Mouse (Mus musculus) limb, embryonic 10.5 days (tissue): ENCODE results near the gene Ppp1r1b. TPM values are rescaled to one million over a fixed set of nuclear protein-coding genes. Genes with fewer than 3 reads are reported as not detected.

Experiments used
- DNase-seq: peaks from one replicate; pipeline ENCODE4 v3.0.0-alpha.2; 2017; ENCODE audit warnings: low spot score
- H3K27ac ChIP-seq: fragments of 300-500 bp; sonication (generic); 2 replicates; pipeline ENCODE4 v1.5.1; 2016; ENCODE audit warnings: mild to moderate bottlenecking
- H3K27me3 ChIP-seq: fragments of 300-500 bp; sonication (generic); 2 replicates; pipeline ENCODE4 v1.6.1; 2016; ENCODE audit warnings: low read depth, mild to moderate bottlenecking; ENCODE audit not compliant: poor library complexity, severe bottlenecking
- H3K36me3 ChIP-seq: fragments of 300-500 bp; sonication (generic); 2 replicates; pipeline ENCODE4 v1.6.1; 2016; ENCODE audit warnings: mild to moderate bottlenecking, moderate library complexity
- H3K4me1 ChIP-seq: fragments of 300-500 bp; sonication (generic); 2 replicates; pipeline ENCODE4 v1.6.1; 2016
- H3K4me3 ChIP-seq: fragments of 300-500 bp; sonication (generic); 2 replicates; pipeline ENCODE4 v1.5.1; 2016; ENCODE audit warnings: mild to moderate bottlenecking, moderate library complexity
- H3K9me3 ChIP-seq: fragments of 300-500 bp; sonication (generic); replicated peaks from 2 replicates; pipeline ENCODE4 v1.6.1; 2016; ENCODE audit warnings: mild to moderate bottlenecking
- WGBS: fragments of 180-500 bp; shearing (Covaris S2); methylation state at CpG from one replicate; pipeline ENCODE4 v1.1.7; 2016; 5-methylcytosine and 5-hydroxymethylcytosine counted together
- polyA plus RNA-seq: library from polyadenylated mRNA; unstranded; fragments of >200 nt; fragmentation: Nextera tagmentation; extraction: Ambion mirVana; gene quantifications from 2 replicates; pipeline ENCODE4 v1.2.1, GENCODE M21; 2016

The Ppp1r1b gene
- polyA plus RNA-seq, 1 experiment from 2014 or later = 0.13 TPM

GRCm38 (mm10) chr11:98387056-98387577, 38.9 kb downstream of the Ppp1r1b start:
- no peak overlapping the region for H3K27ac ChIP-seq
- peak overlapping the region; percentile 15 for H3K4me3 ChIP-seq
- no peaks in the 10 kb centered on the region for H3K9me3 ChIP-seq
- no peaks in the 10 kb centered on the region for H3K36me3 ChIP-seq
- peaks cover 92% of the 10 kb centered on the region for H3K27me3 ChIP-seq
- H3K4me1 ChIP-seq = peaks cover 23% of the 10 kb centered on the region
- 49% methylated on average over 14 of the region's 14 CpGs for WGBS
- no peak for DNase-seq

GRCm38 (mm10) chr11:98388282-98388681, 40.1 kb downstream of the Ppp1r1b start:
- peaks cover 100% of the 10 kb centered on the region for H3K27me3 ChIP-seq

GRCm38 (mm10) chr11:98389221-98389780, 41.1 kb downstream of the Ppp1r1b start:
- no peaks in the 10 kb centered on the region for H3K9me3 ChIP-seq
- H3K27me3 ChIP-seq = peaks cover 100% of the 10 kb centered on the region
- no peak overlapping the region for H3K4me3 ChIP-seq
- DNase-seq = no peak
- H3K4me1 ChIP-seq = peaks cover 35% of the 10 kb centered on the region
- H3K36me3 ChIP-seq = no peaks in the 10 kb centered on the region; the same call in 1 of the 2 replicates
- 29% methylated on average over 9 of the region's 9 CpGs for WGBS
- no peak overlapping the region for H3K27ac ChIP-seq

More at GRCm38 (mm10) chr11:98388282-98388681, 40.1 kb downstream of the Ppp1r1b start:
- no peaks in the 10 kb centered on the region; the same call in 1 of the 2 replicates for H3K36me3 ChIP-seq
- H3K4me1 ChIP-seq = peaks cover 32% of the 10 kb centered on the region
- H3K27ac ChIP-seq = no peak overlapping the region
- WGBS = 76% methylated on average over 10 of the region's 10 CpGs
- H3K9me3 ChIP-seq = no peaks in the 10 kb centered on the region
- no peak overlapping the region for H3K4me3 ChIP-seq
- no peak for DNase-seq

GRCm38 (mm10) chr11:98390141-98390540, 41.9 kb downstream of the Ppp1r1b start:
- Histone ChIP-seq H3K9me3 (no peaks in the 10 kb centered on the region), H3K4me1 (peaks cover 35% of the 10 kb centered on the region), H3K27me3 (peaks cover 94% of the 10 kb centered on the region), H3K36me3 (no peaks in the 10 kb centered on the region; the same call in 1 of the 2 replicates), H3K4me3 (no peak overlapping the region), H3K27ac (no peak overlapping the region)
- 68% methylated on average over 12 of the region's 12 CpGs for WGBS
- DNase-seq = no peak

GRCm38 (mm10) chr11:98392034-98392433, 43.8 kb downstream of the Ppp1r1b start:
- H3K27me3 ChIP-seq = peaks cover 75% of the 10 kb centered on the region
- H3K4me3 ChIP-seq = peak overlapping the region; percentile 9; the same call in 1 of the 2 replicates
- H3K4me1 ChIP-seq = peaks cover 26% of the 10 kb centered on the region
- H3K36me3 ChIP-seq = no peaks in the 10 kb centered on the region; the same call in 1 of the 2 replicates
- WGBS = 9% methylated on average over 6 of the region's 8 CpGs
- no peak for DNase-seq
- no peak overlapping the region for H3K27ac ChIP-seq
- H3K9me3 ChIP-seq = no peaks in the 10 kb centered on the region

GRCm38 (mm10) chr11:98392645-98393044, 44.4 kb downstream of the Ppp1r1b start:
- Histone ChIP-seq H3K36me3 (no peaks in the 10 kb centered on the region; the same call in 1 of the 2 replicates), H3K27me3 (peaks cover 69% of the 10 kb centered on the region), H3K4me1 (peaks cover 25% of the 10 kb centered on the region), H3K9me3 (no peaks in the 10 kb centered on the region), H3K4me3 (peak overlapping the region; percentile 9; the same call in 1 of the 2 replicates), H3K27ac (peak overlapping the region; percentile 28; the same call in 1 of the 2 replicates)
- 31% methylated on average over 4 of the region's 4 CpGs for WGBS
- no peak for DNase-seq

- peaks cover 63% of the 10 kb centered on the region for H3K27me3 ChIP-seq
- no peaks in the 10 kb centered on the region; the same call in 1 of the 2 replicates for H3K36me3 ChIP-seq
- no peak overlapping the region for H3K4me3 ChIP-seq
- no peak for DNase-seq
- no peak overlapping the region for H3K27ac ChIP-seq
- no peaks in the 10 kb centered on the region for H3K9me3 ChIP-seq
- 73% methylated on average over 6 of the region's 6 CpGs for WGBS
- H3K4me1 ChIP-seq = peaks cover 22% of the 10 kb centered on the region
Observed at GRCm38 (mm10) chr11:98393317-98393716, 45.1 kb downstream of the Ppp1r1b start.

- peaks cover 53% of the 10 kb centered on the region for H3K27me3 ChIP-seq
- no peak overlapping the region for H3K27ac ChIP-seq
- DNase-seq = no peak
- H3K36me3 ChIP-seq = no peaks in the 10 kb centered on the region; the same call in 1 of the 2 replicates
- 49% methylated on average over 6 of the region's 6 CpGs for WGBS
- H3K9me3 ChIP-seq = no peaks in the 10 kb centered on the region
- H3K4me1 ChIP-seq = peaks cover 24% of the 10 kb centered on the region
- no peak overlapping the region for H3K4me3 ChIP-seq
Observed at GRCm38 (mm10) chr11:98394301-98394700, 46.1 kb downstream of the Ppp1r1b start.

- peaks cover 45% of the 10 kb centered on the region for H3K27me3 ChIP-seq
- no peak overlapping the region for H3K27ac ChIP-seq
- no peaks in the 10 kb centered on the region; the same call in 1 of the 2 replicates for H3K36me3 ChIP-seq
- 60% methylated on average over 4 of the region's 4 CpGs for WGBS
- no peak for DNase-seq
- no peaks in the 10 kb centered on the region for H3K9me3 ChIP-seq
- no peak overlapping the region for H3K4me3 ChIP-seq
- peaks cover 31% of the 10 kb centered on the region for H3K4me1 ChIP-seq
Observed at GRCm38 (mm10) chr11:98395041-98395440, 46.8 kb downstream of the Ppp1r1b start.

- no peaks in the 10 kb centered on the region for H3K9me3 ChIP-seq
- H3K27ac ChIP-seq = 0 out of 2 replicates have a peak overlapping the region, but pooled peaks have one; percentile 3
- H3K4me3 ChIP-seq = no peak overlapping the region
- WGBS = 90% methylated on average over 7 of the region's 7 CpGs
- peaks cover 21% of the 10 kb centered on the region for H3K4me1 ChIP-seq
- no peaks in the 10 kb centered on the region; the same call in 1 of the 2 replicates for H3K36me3 ChIP-seq
- peaks cover 16% of the 10 kb centered on the region; the same call in 1 of the 2 replicates for H3K27me3 ChIP-seq
- no peak for DNase-seq
Observed at GRCm38 (mm10) chr11:98397946-98398345, 49.7 kb downstream of the Ppp1r1b start.

GRCm38 (mm10) chr11:98400161-98400726, 52.0 kb downstream of the Ppp1r1b start, which contains the start of gene Pgap3:
Gene Pgap3 (minus strand): TSS chr11:98400490.
- H3K4me3 ChIP-seq = peak within 1 kb of the TSS; percentile 83
- peak; percentile 92 for DNase-seq
- H3K36me3 ChIP-seq = no peaks in the 10 kb centered on the region
- H3K4me1 ChIP-seq = peaks cover 16% of the 10 kb centered on the region
- H3K9me3 ChIP-seq = no peaks in the 10 kb centered on the region
- H3K27ac ChIP-seq = peak within 1 kb of the TSS; percentile 97
- under 1% methylated on average over 40 of the region's 40 CpGs for WGBS
- no peaks in the 10 kb centered on the region for H3K27me3 ChIP-seq

GRCm38 (mm10) chr11:98400816-98401215, 52.6 kb downstream of the Ppp1r1b start:
- DNase-seq = no peak
- Histone ChIP-seq H3K36me3 (no peaks in the 10 kb centered on the region), H3K4me3 (peak overlapping the region; percentile 83), H3K9me3 (no peaks in the 10 kb centered on the region), H3K4me1 (peaks cover 16% of the 10 kb centered on the region), H3K27ac (peak overlapping the region; percentile 97), H3K27me3 (no peaks in the 10 kb centered on the region)
- 61% methylated on average over 3 of the region's 3 CpGs for WGBS

GRCm38 (mm10) chr11:98406621-98407020, 58.4 kb downstream of the Ppp1r1b start:
- Histone ChIP-seq H3K9me3 (no peaks in the 10 kb centered on the region), H3K27me3 (peaks cover 18% of the 10 kb centered on the region), H3K36me3 (no peaks in the 10 kb centered on the region), H3K27ac (no peak overlapping the region), H3K4me3 (no peak overlapping the region), H3K4me1 (peaks cover 13% of the 10 kb centered on the region)
- WGBS = 76% methylated on average over 6 of the region's 6 CpGs
- no peak for DNase-seq
